Mouse (Mus musculus) adrenal gland, adult 18-20 months (tissue): Measurements from ENCODE around the gene Dennd5a. TPM values are rescaled to one million over a fixed set of nuclear protein-coding genes. Genes with fewer than 3 reads are reported as not detected.

Source experiments
- total RNA-seq, 2 experiments: library from RNA; stranded (reverse); gene quantifications; 1 replicate in 1 of 2; 2 replicates in 1 of 2; pipeline ENCODE4 v1.2.3; 2021

The Dennd5a gene
- total RNA-seq, 2 experiments from 2014 or later: 158 to 167 TPM

Other genes starting within 250 kb of the Dennd5a start
- not detected for gene BC051019, start 236.6 kb downstream of the Dennd5a start, total RNA-seq
- gene Ascl3, start 228.7 kb downstream of the Dennd5a start, total RNA-seq: under 1 TPM in 1 of 2 experiments, not detected in 1; 0.61 TPM
- 10 to 100 TPM; 45.7 to 47.6 TPM for gene Tmem9b, start 207.6 kb downstream of the Dennd5a start, total RNA-seq
- gene Nrip3, start 178.4 kb downstream of the Dennd5a start, total RNA-seq: 1 to 10 TPM in 1 of 2 experiments, under 1 TPM in 1; 0.73 to 1.0 TPM
- under 1 TPM in 1 of 2 experiments, not detected in 1; 0.32 TPM for gene Scube2, start 94.8 kb downstream of the Dennd5a start, total RNA-seq
- 10 to 100 TPM; 47.1 to 70.2 TPM for gene Tmem41b, start 26.5 kb upstream of the Dennd5a start, total RNA-seq
- gene Ipo7, start 57.8 kb upstream of the Dennd5a start, total RNA-seq: 10 to 100 TPM; 96.2 to 96.7 TPM
- gene Zfp143, start 100.7 kb upstream of the Dennd5a start, total RNA-seq: 10 to 100 TPM; 12.1 to 14.2 TPM
- gene Wee1, start 161.6 kb upstream of the Dennd5a start, total RNA-seq: 1 to 10 TPM; 5.2 to 7.3 TPM